Mouse (Mus musculus) layer of hippocampus, adult 9-10 months (tissue): ENCODE results near the gene 2610301B20Rik.
A peak's percentile ranks its signal among the peaks of the same experiment; 100 is the strongest.
"Not testable (repeated sequence)": the region's sequence is repeated elsewhere in the genome, so short reads cannot be mapped to it uniquely, and the experiment has no call there.

Experiments
- DNase-seq: peaks from one replicate; pipeline ENCODE4 v3.0.0; 2022; ENCODE audit warnings: low spot score

Gene 2610301B20Rik

GRCm38 (mm10) chr4:10873920-10874665 lies at the start of gene 2610301B20Rik:
2610301B20Rik (plus strand) TSS chr4:10874498.
- DNase-seq: peak; percentile 95

- DNase-seq: no peak
Measured at GRCm38 (mm10) chr4:10833273-10833672, 41.0 kb upstream of the 2610301B20Rik start.

GRCm38 (mm10) chr4:10835252-10836051 lies 38.8 kb upstream of the 2610301B20Rik start:
- DNase-seq: no peak

- DNase-seq: no peak
Measured at GRCm38 (mm10) chr4:10845848-10846247, 28.4 kb upstream of the 2610301B20Rik start.

- no peak for DNase-seq
Measured at GRCm38 (mm10) chr4:10849812-10850211, 24.5 kb upstream of the 2610301B20Rik start.

GRCm38 (mm10) chr4:10851013-10851412 lies 23.3 kb upstream of the 2610301B20Rik start:
- DNase-seq: no peak

- DNase-seq: no peak
Measured at GRCm38 (mm10) chr4:10859174-10859573, 15.1 kb upstream of the 2610301B20Rik start.

GRCm38 (mm10) chr4:10859911-10860581 lies 14.3 kb upstream of the 2610301B20Rik start:
- no peak for DNase-seq

- no peak for DNase-seq
Measured at GRCm38 (mm10) chr4:10860825-10861224, 13.5 kb upstream of the 2610301B20Rik start.

- DNase-seq: not testable (repeated sequence)
Measured at GRCm38 (mm10) chr4:10862882-10863281, 11.4 kb upstream of the 2610301B20Rik start.

- DNase-seq: no peak
Measured at GRCm38 (mm10) chr4:10872231-10872630, 2.1 kb upstream of the 2610301B20Rik start.

GRCm38 (mm10) chr4:10872685-10873539 lies 1.4 kb upstream of the 2610301B20Rik start:
- no peak for DNase-seq

GRCm38 (mm10) chr4:10873549-10873919 lies 764 bp upstream of the 2610301B20Rik start:
- no peak for DNase-seq

GRCm38 (mm10) chr4:10874718-10875121 lies 422 bp downstream of the 2610301B20Rik start:
- DNase-seq: no peak

- DNase-seq: peak; percentile 6
Measured at GRCm38 (mm10) chr4:10875407-10875806, 1.1 kb downstream of the 2610301B20Rik start.

- DNase-seq: no peak
Measured at GRCm38 (mm10) chr4:10877057-10877456, 2.8 kb downstream of the 2610301B20Rik start.

GRCm38 (mm10) chr4:10883740-10884408 lies 9.6 kb downstream of the 2610301B20Rik start:
- no peak for DNase-seq

GRCm38 (mm10) chr4:10888835-10889234 lies 14.5 kb downstream of the 2610301B20Rik start:
- no peak for DNase-seq

- no peak for DNase-seq
Measured at GRCm38 (mm10) chr4:10896262-10896661, 22.0 kb downstream of the 2610301B20Rik start.

- DNase-seq: no peak
Measured at GRCm38 (mm10) chr4:10896859-10897258, 22.6 kb downstream of the 2610301B20Rik start.

- no peak for DNase-seq
Measured at GRCm38 (mm10) chr4:10905234-10905801, 31.0 kb downstream of the 2610301B20Rik start.
